Mouse (Mus musculus): Measurements from ENCODE around the gene Herc3. TPM values are rescaled to one million over a fixed set of nuclear protein-coding genes. Genes with fewer than 3 reads are reported as not detected.

The Herc3 gene
- polyA plus RNA-seq (2012; rRNA removed) = 41.0 and 41.1 TPM in 2 replicates

DNA sequence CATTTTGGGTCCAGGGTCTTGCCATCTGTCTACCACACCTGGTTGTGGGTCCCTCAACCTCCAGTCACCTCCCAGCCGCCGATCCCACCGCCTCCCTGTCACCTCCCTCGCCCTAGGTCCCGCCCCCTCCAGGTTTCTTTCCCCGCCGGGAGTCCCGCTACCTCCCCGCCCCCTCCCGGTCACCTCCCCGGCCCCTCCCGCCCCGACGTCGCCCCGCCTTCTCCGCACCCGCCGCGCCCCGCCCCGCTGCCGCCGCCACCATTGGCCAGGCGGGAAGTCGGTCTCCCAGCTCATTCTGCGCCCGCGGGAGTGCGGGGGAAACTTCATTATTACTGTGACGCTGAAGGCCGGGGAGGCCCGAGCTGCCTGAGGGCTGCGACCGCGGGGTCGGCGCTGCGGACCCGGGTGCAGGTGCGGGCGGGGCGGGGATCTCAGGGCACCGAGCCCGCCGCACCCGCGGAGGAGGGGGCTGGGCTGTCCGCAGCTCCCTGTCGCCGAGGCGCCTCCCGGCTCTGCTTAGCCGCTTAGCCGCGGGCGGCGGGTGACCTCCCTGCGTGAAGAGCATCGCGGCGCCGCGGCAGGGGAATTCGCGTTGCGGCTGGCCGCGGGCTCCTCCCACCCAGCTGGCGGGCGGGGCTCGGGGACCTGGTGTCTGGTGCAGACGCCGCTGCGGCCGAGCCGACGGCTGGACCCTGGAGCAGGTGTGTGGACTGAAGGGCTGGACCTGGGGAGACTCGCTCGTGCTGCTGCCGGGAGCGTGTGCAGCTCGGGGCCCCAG lies at the start of gene Herc3:
TSS of gene Herc3 (plus strand) at position 234 of the 778 bp plus-strand sequence.

DNA sequence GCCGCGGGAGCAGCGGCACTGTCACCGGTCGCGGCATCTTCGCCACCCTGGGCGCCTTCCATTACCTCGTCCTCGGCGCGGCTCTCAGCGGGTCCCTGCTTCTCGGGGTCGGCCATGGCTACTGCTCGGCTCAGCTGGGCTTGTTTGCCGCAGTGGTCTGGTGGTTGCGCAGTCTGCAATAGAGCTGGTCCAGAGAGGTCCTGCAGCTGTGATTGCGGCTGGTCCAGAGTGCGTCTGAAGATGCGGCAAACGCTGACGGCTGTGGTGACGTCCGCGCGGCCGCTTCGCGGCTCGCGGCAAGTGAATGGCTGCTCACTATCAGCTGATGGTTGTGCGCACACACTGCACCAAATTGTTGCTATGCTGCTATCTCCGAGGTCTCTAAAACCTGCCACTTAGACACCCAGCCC lies 75.6 kb downstream of the Herc3 start, which contains the start of gene Nap1l5:
TSS of gene Nap1l5 (minus strand) at position 225 of the 410 bp plus-strand sequence.

Other genes with a start within 250 kb of the Herc3 start
- 22.0 and 22.6 TPM in 2 replicates for gene Abcg2, start 246.9 kb upstream of the Herc3 start, polyA plus RNA-seq (2012; rRNA removed)
- gene Nap1l5, start 75.6 kb downstream of the Herc3 start, polyA plus RNA-seq (2012; rRNA removed) = 77.4 and 81.4 TPM in 2 replicates
- gene Fam13a, start 193.1 kb downstream of the Herc3 start, polyA plus RNA-seq (2012; rRNA removed) = 3.9 and 4.0 TPM in 2 replicates